In genomic region chr1:52951146-52951868, GRCm38 (mm10) we compare ENCODE assay signal across 8 mouse cellular contexts.
DNase-seq lines count a peak whose midpoint lies in the region; ATAC-seq and TF ChIP-seq lines count a peak whose summit lies in the region.
"Had no signal": no experiment of that assay in that cellular context is flagged by ENCODE, and none has a peak within 500 bp of the region (broad histone marks: within the 10 kb centered on the region; RNA-seq: fewer than 3 reads in every experiment).

No protein-coding gene starts in this region.

- peak overlapping the region; percentile 71 for H3K4me3 ChIP-seq in left cerebral cortex, adult 2 months
- no peak overlapping the region for H3K4me3 ChIP-seq in intestine, embryonic 14.5 days (ENCODE audit: low read depth, low read length)
- H3K4me3 ChIP-seq in heart, embryonic 12.5 days: no peak overlapping the region

- no peak for DNase-seq in left cerebral cortex, adult 2 months (ENCODE audit: extremely low spot score in 1 of 2, low spot score in 2 of 2)
- DNase-seq in left cerebral cortex, adult 8-10 months (ENCODE audit: low spot score in 2 of 2): no peak
- peak; percentile 49 to 58 for DNase-seq in cerebellum, adult 18-20 months
- DNase-seq in intestine, embryonic 14.5 days (ENCODE audit: low spot score): no peak
- peak; percentile 13 for DNase-seq in splenic B cell, adult 2 months (ENCODE audit: low read depth, low spot score)
- no peak for DNase-seq in heart, postnatal 25 days (ENCODE audit: low spot score)
- DNase-seq: lung, postnatal 14 days had no signal

- 26% methylated on average over 5 of the region's 5 CpGs for WGBS in intestine, embryonic 14.5 days
- 60% methylated on average over 5 of the region's 5 CpGs for WGBS in heart, embryonic 12.5 days

- no peak for TF ChIP-seq CTCF in left cerebral cortex, adult 2 months (IDR thresholded peaks at IDR 0.05)

- H3K4me2 ChIP-seq in intestine, embryonic 14.5 days (ENCODE audit: low read length): peak overlapping the region; percentile 85; the same call in 1 of the 2 replicates
- H3K4me2 ChIP-seq in heart, embryonic 12.5 days: no peak overlapping the region

- H3K27ac ChIP-seq in left cerebral cortex, adult 2 months: no peak overlapping the region
- H3K27ac ChIP-seq in intestine, embryonic 14.5 days (ENCODE audit: low read depth): no peak overlapping the region
- no peak overlapping the region for H3K27ac ChIP-seq in heart, embryonic 12.5 days (ENCODE audit: poor library complexity, severe bottlenecking)

- intact Hi-C loops in left cerebral cortex, adult 2 months (cut with DNase I): loop anchor here (10.0 kb wide), 1 partner anchor 323 kb away; no protein-coding TSS in a partner anchor
- intact Hi-C loops in heart, postnatal 25 days (cut with DNase I): loop anchor here (5.0 kb wide), 1 partner anchor 81 kb away; no protein-coding TSS in a partner anchor

- no peak; the same call in 1 of the 2 replicates for ATAC-seq in intestine, embryonic 14.5 days (replicated peaks; ENCODE audit: low FRiP score, low TSS enrichment, low read depth)
- no peak for ATAC-seq in heart, embryonic 12.5 days (ENCODE audit: insufficient number of reproducible peaks, low FRiP score)

- no peaks in the 10 kb centered on the region for H3K36me3 ChIP-seq in intestine, embryonic 14.5 days (ENCODE audit: control insufficient read depth, insufficient read depth, low read length)
- H3K36me3 ChIP-seq in splenic B cell, adult 2 months (ENCODE audit: control insufficient read depth, insufficient read depth, low read length, poor library complexity, severe bottlenecking): no peaks in the 10 kb centered on the region
- no peaks in the 10 kb centered on the region for H3K36me3 ChIP-seq in heart, embryonic 12.5 days

- peaks cover 3% of the 10 kb centered on the region; the same call in 1 of the 2 replicates for H3K4me1 ChIP-seq in intestine, embryonic 14.5 days (replicated peaks; ENCODE audit: control insufficient read depth, insufficient read depth, low read length)
- H3K4me1 ChIP-seq in heart, embryonic 12.5 days (replicated peaks): peaks cover 6% of the 10 kb centered on the region; the same call in 1 of the 2 replicates

- no peaks in the 10 kb centered on the region for H3K27me3 ChIP-seq in intestine, embryonic 14.5 days (replicated peaks; ENCODE audit: control insufficient read depth, insufficient read depth, low read length)
- H3K27me3 ChIP-seq in splenic B cell, adult 2 months (ENCODE audit: control insufficient read depth, insufficient read depth, low read length, poor library complexity, severe bottlenecking): 0 out of 2 replicates have a peak, but pooled peaks cover 2% of the 10 kb centered on the region
- peaks cover 13% of the 10 kb centered on the region; the same call in 1 of the 2 replicates for H3K27me3 ChIP-seq in heart, embryonic 12.5 days (replicated peaks)

- no peaks in the 10 kb centered on the region for H3K9me3 ChIP-seq in intestine, embryonic 14.5 days (ENCODE audit: control insufficient read depth, low read length)
- no peaks in the 10 kb centered on the region for H3K9me3 ChIP-seq in heart, embryonic 12.5 days (replicated peaks)

- no peak overlapping the region for H3K9ac ChIP-seq in intestine, embryonic 14.5 days (ENCODE audit: low read length)
- H3K9ac ChIP-seq in heart, embryonic 12.5 days: no peak overlapping the region

Comparison
In these comparisons a context has a peak if more than half of its experiments do, and no peak if none do; other contexts are left out.
1. DNase-seq: peak in cerebellum, adult 18-20 months (2 of 2) and splenic B cell, adult 2 months (single experiment); none in left cerebral cortex, adult 2 months (0 of 2), left cerebral cortex, adult 8-10 months (0 of 2), intestine, embryonic 14.5 days (single experiment) and heart, postnatal 25 days (single experiment).